Mouse (Mus musculus): ENCODE measurements around the gene Arhgef26. TPM values are rescaled to one million over a fixed set of nuclear protein-coding genes. Genes with fewer than 3 reads are reported as not detected.

The Arhgef26 gene
- polyA plus RNA-seq, 1 experiment from 2014 or later, result 9.2 TPM

GRCm38 (mm10) chr3:62395368-62395767 lies 57.2 kb downstream of the Arhgef26 start:
- Histone ChIP-seq H3K36me3 (ENCODE audit: control insufficient read depth, insufficient read depth, low read length) (no peaks in the 10 kb centered on the region), H3K4me1 (replicated peaks; ENCODE audit: control insufficient read depth, insufficient read depth, low read length) (peaks cover 2% of the 10 kb centered on the region; the same call in 1 of the 2 replicates), H3K4me3 (ENCODE audit: low read depth, low read length) (no peak overlapping the region), H3K9ac (ENCODE audit: low read length) (no peak overlapping the region), H3K9me3 (ENCODE audit: control insufficient read depth, low read length) (no peaks in the 10 kb centered on the region), H3K27me3 (ENCODE audit: control insufficient read depth, insufficient read depth, low read length) (no peaks in the 10 kb centered on the region), H3K27ac (ENCODE audit: low read depth, low read length) (no peak overlapping the region), H3K4me2 (ENCODE audit: low read depth, low read length, severe bottlenecking) (no peak overlapping the region)
- DNase-seq (ENCODE audit: low spot score) (no peak), ATAC-seq (replicated peaks; ENCODE audit: low FRiP score) (no peak)
- 74% methylated on average over 5 of the region's 5 CpGs for WGBS

- H3K9ac ChIP-seq (ENCODE audit: low read length), result no peak overlapping the region
- H3K27me3 ChIP-seq (ENCODE audit: control insufficient read depth, insufficient read depth, low read length), result no peaks in the 10 kb centered on the region
- H3K27ac ChIP-seq (ENCODE audit: low read depth, low read length), result no peak overlapping the region
- no peak overlapping the region for H3K4me3 ChIP-seq (ENCODE audit: low read depth, low read length)
- H3K36me3 ChIP-seq (ENCODE audit: control insufficient read depth, insufficient read depth, low read length), result no peaks in the 10 kb centered on the region
- H3K4me1 ChIP-seq (replicated peaks; ENCODE audit: control insufficient read depth, insufficient read depth, low read length), result peaks cover 2% of the 10 kb centered on the region; the same call in 1 of the 2 replicates
- 85% methylated on average over 5 of the region's 5 CpGs for WGBS
- no peak overlapping the region for H3K4me2 ChIP-seq (ENCODE audit: low read depth, low read length, severe bottlenecking)
- no peak for ATAC-seq (replicated peaks; ENCODE audit: low FRiP score)
- no peaks in the 10 kb centered on the region for H3K9me3 ChIP-seq (ENCODE audit: control insufficient read depth, low read length)
- no peak for DNase-seq (ENCODE audit: low spot score)
These were observed 58.0 kb downstream of the Arhgef26 start for GRCm38 (mm10) chr3:62396109-62396508.

- Histone ChIP-seq H3K27me3 (ENCODE audit: control insufficient read depth, insufficient read depth, low read length) (no peaks in the 10 kb centered on the region), H3K36me3 (ENCODE audit: control insufficient read depth, insufficient read depth, low read length) (no peaks in the 10 kb centered on the region), H3K4me2 (ENCODE audit: low read depth, low read length, severe bottlenecking) (no peak overlapping the region), H3K9ac (ENCODE audit: low read length) (no peak overlapping the region), H3K4me3 (ENCODE audit: low read depth, low read length) (no peak overlapping the region), H3K4me1 (replicated peaks; ENCODE audit: control insufficient read depth, insufficient read depth, low read length) (peaks cover 2% of the 10 kb centered on the region; the same call in 1 of the 2 replicates), H3K27ac (ENCODE audit: low read depth, low read length) (no peak overlapping the region), H3K9me3 (ENCODE audit: control insufficient read depth, low read length) (no peaks in the 10 kb centered on the region)
- no peak for DNase-seq (ENCODE audit: low spot score)
- no peak for ATAC-seq (replicated peaks; ENCODE audit: low FRiP score)
These were observed 60.0 kb downstream of the Arhgef26 start for GRCm38 (mm10) chr3:62398094-62398493.

- Histone ChIP-seq H3K27me3 (ENCODE audit: control insufficient read depth, insufficient read depth, low read length) (no peaks in the 10 kb centered on the region), H3K4me3 (ENCODE audit: low read depth, low read length) (no peak overlapping the region), H3K4me2 (ENCODE audit: low read depth, low read length, severe bottlenecking) (no peak overlapping the region), H3K36me3 (ENCODE audit: control insufficient read depth, insufficient read depth, low read length) (no peaks in the 10 kb centered on the region), H3K27ac (ENCODE audit: low read depth, low read length) (no peak overlapping the region), H3K4me1 (replicated peaks; ENCODE audit: control insufficient read depth, insufficient read depth, low read length) (peaks cover 6% of the 10 kb centered on the region; the same call in 1 of the 2 replicates), H3K9me3 (ENCODE audit: control insufficient read depth, low read length) (no peaks in the 10 kb centered on the region), H3K9ac (ENCODE audit: low read length) (no peak overlapping the region)
- ATAC-seq (replicated peaks; ENCODE audit: low FRiP score), result 0 out of 2 replicates have a peak, but pooled peaks have one; percentile 34
- no peak for DNase-seq (ENCODE audit: low spot score)
- WGBS, result 82% methylated on average over 12 of the region's 12 CpGs
These were observed 61.9 kb downstream of the Arhgef26 start for GRCm38 (mm10) chr3:62399826-62400746.

GRCm38 (mm10) chr3:62402466-62402865 lies 64.3 kb downstream of the Arhgef26 start:
- H3K36me3 ChIP-seq (ENCODE audit: control insufficient read depth, insufficient read depth, low read length), result no peaks in the 10 kb centered on the region
- no peak overlapping the region for H3K4me2 ChIP-seq (ENCODE audit: low read depth, low read length, severe bottlenecking)
- DNase-seq (ENCODE audit: low spot score), result no peak
- peaks cover 6% of the 10 kb centered on the region; the same call in 1 of the 2 replicates for H3K4me1 ChIP-seq (replicated peaks; ENCODE audit: control insufficient read depth, insufficient read depth, low read length)
- no peaks in the 10 kb centered on the region for H3K27me3 ChIP-seq (ENCODE audit: control insufficient read depth, insufficient read depth, low read length)
- H3K9me3 ChIP-seq (ENCODE audit: control insufficient read depth, low read length), result no peaks in the 10 kb centered on the region
- WGBS, result 88% methylated on average over 2 of the region's 2 CpGs
- H3K9ac ChIP-seq (ENCODE audit: low read length), result no peak overlapping the region
- no peak overlapping the region for H3K27ac ChIP-seq (ENCODE audit: low read depth, low read length)
- no peak overlapping the region for H3K4me3 ChIP-seq (ENCODE audit: low read depth, low read length)
- no peak for ATAC-seq (replicated peaks; ENCODE audit: low FRiP score)

GRCm38 (mm10) chr3:62404477-62405246 lies 66.5 kb downstream of the Arhgef26 start:
- Histone ChIP-seq H3K9me3 (ENCODE audit: control insufficient read depth, low read length) (no peaks in the 10 kb centered on the region), H3K9ac (ENCODE audit: low read length) (no peak overlapping the region), H3K4me1 (replicated peaks; ENCODE audit: control insufficient read depth, insufficient read depth, low read length) (peaks cover 6% of the 10 kb centered on the region; the same call in 1 of the 2 replicates), H3K27ac (ENCODE audit: low read depth, low read length) (no peak overlapping the region), H3K36me3 (ENCODE audit: control insufficient read depth, insufficient read depth, low read length) (no peaks in the 10 kb centered on the region), H3K27me3 (ENCODE audit: control insufficient read depth, insufficient read depth, low read length) (no peaks in the 10 kb centered on the region), H3K4me2 (ENCODE audit: low read depth, low read length, severe bottlenecking) (no peak overlapping the region), H3K4me3 (ENCODE audit: low read depth, low read length) (no peak overlapping the region)
- DNase-seq (ENCODE audit: low spot score) (no peak), ATAC-seq (replicated peaks; ENCODE audit: low FRiP score) (peak; percentile 52; the same call in 1 of the 2 replicates)
- WGBS, result 67% methylated on average over 7 of the region's 7 CpGs

- no peak overlapping the region for H3K9ac ChIP-seq (ENCODE audit: low read length)
- ATAC-seq (replicated peaks; ENCODE audit: low FRiP score) (no peak), DNase-seq (ENCODE audit: low spot score) (no peak)
- WGBS, result 29% methylated on average over 8 of the region's 8 CpGs
- H3K27me3 ChIP-seq (ENCODE audit: control insufficient read depth, insufficient read depth, low read length), result no peaks in the 10 kb centered on the region
- no peak overlapping the region for H3K4me3 ChIP-seq (ENCODE audit: low read depth, low read length)
- no peak overlapping the region for H3K27ac ChIP-seq (ENCODE audit: low read depth, low read length)
- peaks cover 2% of the 10 kb centered on the region; the same call in 1 of the 2 replicates for H3K4me1 ChIP-seq (replicated peaks; ENCODE audit: control insufficient read depth, insufficient read depth, low read length)
- no peaks in the 10 kb centered on the region for H3K36me3 ChIP-seq (ENCODE audit: control insufficient read depth, insufficient read depth, low read length)
- no peak overlapping the region for H3K4me2 ChIP-seq (ENCODE audit: low read depth, low read length, severe bottlenecking)
- no peaks in the 10 kb centered on the region; the same call in 1 of the 2 replicates for H3K9me3 ChIP-seq (ENCODE audit: control insufficient read depth, low read length)
These were observed 71.5 kb downstream of the Arhgef26 start for GRCm38 (mm10) chr3:62409555-62410182.

- no peaks in the 10 kb centered on the region for H3K27me3 ChIP-seq (ENCODE audit: control insufficient read depth, insufficient read depth, low read length)
- H3K27ac ChIP-seq (ENCODE audit: low read depth, low read length), result no peak overlapping the region
- no peak overlapping the region for H3K4me3 ChIP-seq (ENCODE audit: low read depth, low read length)
- DNase-seq (ENCODE audit: low spot score), result no peak
- no peaks in the 10 kb centered on the region for H3K36me3 ChIP-seq (ENCODE audit: control insufficient read depth, insufficient read depth, low read length)
- 55% methylated on average over 4 of the region's 4 CpGs for WGBS
- 0 out of 2 replicates have a peak, but pooled peaks have one; percentile 23 for ATAC-seq (replicated peaks; ENCODE audit: low FRiP score)
- H3K9me3 ChIP-seq (ENCODE audit: control insufficient read depth, low read length), result no peaks in the 10 kb centered on the region; the same call in 1 of the 2 replicates
- H3K4me2 ChIP-seq (ENCODE audit: low read depth, low read length, severe bottlenecking), result no peak overlapping the region
- no peaks in the 10 kb centered on the region for H3K4me1 ChIP-seq (replicated peaks; ENCODE audit: control insufficient read depth, insufficient read depth, low read length)
- H3K9ac ChIP-seq (ENCODE audit: low read length), result no peak overlapping the region
These were observed 72.3 kb downstream of the Arhgef26 start for GRCm38 (mm10) chr3:62410491-62410890.
